In genomic region chr4:139287122-139287863, GRCm38 (mm10) we compare ENCODE assay signal across 8 mouse cellular contexts. TPM values are rescaled to one million over a fixed set of nuclear protein-coding genes. Genes with fewer than 3 reads are reported as not detected.
DNase-seq lines count a peak whose midpoint lies in the region; ATAC-seq lines count a peak whose summit lies in the region.

No protein-coding gene starts in this region.

- H3K4me2 ChIP-seq in midbrain, embryonic 11.5 days = no peak overlapping the region
- H3K4me2 ChIP-seq in midbrain, embryonic 16.5 days (ENCODE audit: low read length) = no peak overlapping the region
- H3K4me2 ChIP-seq in kidney, embryonic 15.5 days = no peak overlapping the region
- H3K4me2 ChIP-seq in limb, embryonic 15.5 days = no peak overlapping the region

- no peaks in the 10 kb centered on the region for H3K4me1 ChIP-seq in midbrain, embryonic 11.5 days (ENCODE audit: control insufficient read depth, insufficient read depth, low read length)
- H3K4me1 ChIP-seq in midbrain, embryonic 16.5 days (ENCODE audit: control insufficient read depth, insufficient read depth, low read length) = no peaks in the 10 kb centered on the region
- peaks cover 48% of the 10 kb centered on the region for H3K4me1 ChIP-seq in kidney, embryonic 15.5 days
- H3K4me1 ChIP-seq in limb, embryonic 15.5 days = peaks cover 55% of the 10 kb centered on the region

- no peaks in the 10 kb centered on the region for H3K27me3 ChIP-seq in midbrain, embryonic 11.5 days (ENCODE audit: control insufficient read depth, insufficient read depth, low read length)
- no peaks in the 10 kb centered on the region for H3K27me3 ChIP-seq in midbrain, embryonic 16.5 days (ENCODE audit: control insufficient read depth, insufficient read depth, low read depth, low read length)
- no peaks in the 10 kb centered on the region for H3K27me3 ChIP-seq in kidney, embryonic 15.5 days
- no peaks in the 10 kb centered on the region for H3K27me3 ChIP-seq in limb, embryonic 15.5 days

- ATAC-seq in midbrain, embryonic 11.5 days (ENCODE audit: low FRiP score) = no peak
- ATAC-seq in midbrain, embryonic 16.5 days = no peak
- no peak for ATAC-seq in kidney, embryonic 15.5 days (replicated peaks; ENCODE audit: low FRiP score)
- ATAC-seq in limb, embryonic 15.5 days (ENCODE audit: insufficient number of reproducible peaks, low FRiP score, low TSS enrichment, low read depth) = 0 out of 2 replicates have a peak, but pooled peaks have one; percentile 2

- H3K9ac ChIP-seq in midbrain, embryonic 11.5 days (ENCODE audit: low read length) = no peak overlapping the region
- H3K9ac ChIP-seq in midbrain, embryonic 16.5 days (ENCODE audit: low read depth, low read length) = no peak overlapping the region
- H3K9ac ChIP-seq in kidney, embryonic 15.5 days = no peak overlapping the region
- no peak overlapping the region for H3K9ac ChIP-seq in limb, embryonic 15.5 days

- no peaks in the 10 kb centered on the region for H3K9me3 ChIP-seq in midbrain, embryonic 11.5 days (ENCODE audit: control insufficient read depth, low read length)
- no peaks in the 10 kb centered on the region for H3K9me3 ChIP-seq in midbrain, embryonic 16.5 days (replicated peaks; ENCODE audit: control insufficient read depth, low read length, poor library complexity, severe bottlenecking)
- H3K9me3 ChIP-seq in kidney, embryonic 15.5 days (replicated peaks) = no peaks in the 10 kb centered on the region
- H3K9me3 ChIP-seq in limb, embryonic 15.5 days = no peaks in the 10 kb centered on the region

- H3K27ac ChIP-seq in midbrain, embryonic 11.5 days (ENCODE audit: low read depth, low read length) = no peak overlapping the region
- no peak overlapping the region for H3K27ac ChIP-seq in midbrain, embryonic 16.5 days (ENCODE audit: low read length)
- peak overlapping the region; percentile 51 for H3K27ac ChIP-seq in kidney, embryonic 15.5 days
- peak overlapping the region; percentile 67 for H3K27ac ChIP-seq in limb, embryonic 15.5 days

- 85% methylated on average over 18 of the region's 18 CpGs for WGBS in midbrain, embryonic 11.5 days
- 89% methylated on average over 18 of the region's 18 CpGs for WGBS in midbrain, embryonic 16.5 days
- 70% methylated on average over 18 of the region's 18 CpGs for WGBS in kidney, embryonic 15.5 days
- 72% methylated on average over 18 of the region's 18 CpGs for WGBS in limb, embryonic 15.5 days

- DNase-seq in midbrain, embryonic 11.5 days (ENCODE audit: low spot score, missing footprints) = peak; percentile 98
- DNase-seq in cerebellum, adult 9-10 months = peak; percentile 87
- DNase-seq in gastrocnemius, adult 8-10 months (ENCODE audit: low spot score in 2 of 2) = peak; percentile 86
- DNase-seq in ovary, postnatal 10 days (ENCODE audit: low spot score) = peak; percentile 81
- peak; percentile 76 for DNase-seq in thymus, postnatal 0 days (ENCODE audit: low spot score)

- peaks cover 10% of the 10 kb centered on the region; the same call in 1 of the 2 replicates for H3K36me3 ChIP-seq in midbrain, embryonic 11.5 days (ENCODE audit: control insufficient read depth, insufficient read depth, low read length)
- H3K36me3 ChIP-seq in midbrain, embryonic 16.5 days (ENCODE audit: control insufficient read depth, insufficient read depth, low read length) = peaks cover 8% of the 10 kb centered on the region
- H3K36me3 ChIP-seq in kidney, embryonic 15.5 days = peaks cover 85% of the 10 kb centered on the region
- peaks cover 66% of the 10 kb centered on the region for H3K36me3 ChIP-seq in limb, embryonic 15.5 days

- H3K4me3 ChIP-seq in midbrain, embryonic 11.5 days (ENCODE audit: low read depth, low read length) = no peak overlapping the region
- no peak overlapping the region for H3K4me3 ChIP-seq in midbrain, embryonic 16.5 days (ENCODE audit: low read depth, low read length)
- no peak overlapping the region for H3K4me3 ChIP-seq in kidney, embryonic 15.5 days (replicated peaks)
- H3K4me3 ChIP-seq in limb, embryonic 15.5 days = no peak overlapping the region

RNA-seq across cellular contexts. Expression of gene Pqlc2, which starts 23.2 kb away (rescaled TPM):
- 12.7 and 12.9 TPM in 2 replicates for polyA plus RNA-seq in midbrain, embryonic 11.5 days (2014; fragmentation: Nextera tagmentation; extraction: Ambion mirVana)
- polyA plus RNA-seq in midbrain, embryonic 16.5 days (2015; fragmentation: Nextera tagmentation; extraction: Ambion mirVana) = 14.4 and 15.1 TPM in 2 replicates
- total RNA-seq in gastrocnemius, adult 8-10 months (2022) = 1 to 10 TPM; 5.1 to 8.3 (median 5.5) TPM
- polyA plus RNA-seq in kidney, embryonic 15.5 days (2015; fragmentation: Nextera tagmentation; extraction: Ambion mirVana) = 13.9 and 14.2 TPM in 2 replicates
- polyA plus RNA-seq in limb, embryonic 15.5 days (2015; fragmentation: Nextera tagmentation; extraction: Ambion mirVana) = 16.7 and 18.2 TPM in 2 replicates
- 13.5 and 14.5 TPM in 2 replicates for polyA plus RNA-seq in thymus, postnatal 0 days (2015; fragmentation: Nextera tagmentation; extraction: Ambion mirVana)

RNA-seq across cellular contexts. Expression of gene Akr7a5, which starts 23.3 kb away (rescaled TPM):
- polyA plus RNA-seq in midbrain, embryonic 11.5 days (2014; fragmentation: Nextera tagmentation; extraction: Ambion mirVana) = 71.6 and 78.5 TPM in 2 replicates
- polyA plus RNA-seq in midbrain, embryonic 16.5 days (2015; fragmentation: Nextera tagmentation; extraction: Ambion mirVana) = 58.7 and 66.6 TPM in 2 replicates
- total RNA-seq in gastrocnemius, adult 8-10 months (2022) = 10 to 100 TPM; 35.8 to 37.3 (median 37.0) TPM
- polyA plus RNA-seq in kidney, embryonic 15.5 days (2015; fragmentation: Nextera tagmentation; extraction: Ambion mirVana) = 154 and 166 TPM in 2 replicates
- polyA plus RNA-seq in limb, embryonic 15.5 days (2015; fragmentation: Nextera tagmentation; extraction: Ambion mirVana) = 82.9 and 85.8 TPM in 2 replicates
- polyA plus RNA-seq in thymus, postnatal 0 days (2015; fragmentation: Nextera tagmentation; extraction: Ambion mirVana) = 68.9 and 75.5 TPM in 2 replicates

Comparison
In these comparisons a context has a peak if more than half of its experiments do, and no peak if none do; other contexts are left out.
1. H3K27ac ChIP-seq: peak in kidney, embryonic 15.5 days (single experiment) and limb, embryonic 15.5 days (single experiment); none in midbrain, embryonic 11.5 days (single experiment) and midbrain, embryonic 16.5 days (single experiment).
2. Peak in every context shown above with its lines, with median percentiles within 50 percentile points of each other: DNase-seq.